Mouse (Mus musculus) thymus, adult 2 months (tissue): ENCODE results near the gene Tmc3. TPM values are rescaled to one million over a fixed set of nuclear protein-coding genes. Genes with fewer than 3 reads are reported as not detected.

ENCODE experiments used
- DNase-seq: peaks from one replicate; pipeline ENCODE4 v3.0.0; 2021
- H3K27ac ChIP-seq: fragments of 200-500 bp; 2 replicates; pipeline ENCODE4 v1.5.1; 2012; ENCODE audit warnings: low read length, control low read depth; ENCODE audit not compliant: control insufficient read depth, insufficient read depth
- H3K27me3 ChIP-seq: fragments of 200-500 bp; 2 replicates; pipeline ENCODE4 v1.6.1; 2012; ENCODE audit warnings: mild to moderate bottlenecking, low read length, moderate library complexity, mixed read lengths; ENCODE audit not compliant: control insufficient read depth, insufficient read depth
- H3K36me3 ChIP-seq: fragments of 200-500 bp; 2 replicates; pipeline ENCODE4 v1.6.1; 2012; ENCODE audit warnings: mild to moderate bottlenecking, low read length, moderate library complexity; ENCODE audit not compliant: control insufficient read depth, insufficient read depth
- H3K4me1 ChIP-seq: fragments of 200-500 bp; replicated peaks from 2 replicates; pipeline ENCODE4 v1.6.1; 2012; ENCODE audit warnings: low read length; ENCODE audit not compliant: control insufficient read depth, insufficient read depth
- H3K4me3 ChIP-seq: fragments of 200-500 bp; 2 replicates; pipeline ENCODE4 v1.5.1; 2012; ENCODE audit warnings: mild to moderate bottlenecking, low read length, control low read depth, moderate library complexity; ENCODE audit not compliant: control insufficient read depth, insufficient read depth
- CTCF ChIP-seq: fragments of 200-500 bp; IDR thresholded peaks from 2 replicates; pipeline ENCODE4 v1.5.1; 2012; ENCODE audit warnings: mild to moderate bottlenecking, control low read depth, low read length, moderate library complexity, borderline replicate concordance; ENCODE audit not compliant: control insufficient read depth, poor library complexity, insufficient read depth; ENCODE audit errors: extremely low read depth
- POLR2A ChIP-seq: fragments of 200-500 bp; IDR thresholded peaks from 2 replicates; pipeline ENCODE4 v1.6.1; 2012; ENCODE audit warnings: mild to moderate bottlenecking, low read length, control low read depth, moderate library complexity; ENCODE audit not compliant: control insufficient read depth, poor library complexity, insufficient read depth; ENCODE audit errors: extremely low read depth
- WGBS: fragments of 180-500 bp; shearing (Covaris S2); methylation state at CpG from one replicate; pipeline ENCODE4 v1.1.7; 2018; 5-methylcytosine and 5-hydroxymethylcytosine counted together
- polyA plus RNA-seq: library from polyadenylated mRNA; depleted of rRNA; stranded (reverse); fragments of >200 nt; gene quantifications from 2 replicates; pipeline ENCODE4 v1.2.3, GENCODE M21; 2012; rRNA removed

Gene Tmc3
- polyA plus RNA-seq, 1 experiment, result 0.54 TPM

- H3K27me3 ChIP-seq, result no peaks in the 10 kb centered on the region
- peak overlapping the region; percentile 95 for H3K27ac ChIP-seq
- 55% methylated on average over 3 of the region's 3 CpGs for WGBS
- no peak for DNase-seq
- no peak overlapping the region for H3K4me3 ChIP-seq
- H3K36me3 ChIP-seq, result no peaks in the 10 kb centered on the region
- TF ChIP-seq POLR2A (no peak), CTCF (no peak)
- H3K4me1 ChIP-seq, result peaks cover 38% of the 10 kb centered on the region
Observed at GRCm38 (mm10) chr7:83661763-83662162, 77.0 kb downstream of the Tmc3 start.

- H3K4me1 ChIP-seq, result peaks cover 37% of the 10 kb centered on the region
- TF ChIP-seq POLR2A, result no peak
- TF ChIP-seq CTCF, result no peak
- no peaks in the 10 kb centered on the region for H3K36me3 ChIP-seq
- no peak overlapping the region for H3K27ac ChIP-seq
- 86% methylated on average over 6 of the region's 6 CpGs for WGBS
- no peak for DNase-seq
- no peak overlapping the region for H3K4me3 ChIP-seq
- H3K27me3 ChIP-seq, result no peaks in the 10 kb centered on the region
Observed at GRCm38 (mm10) chr7:83662711-83663375, 78.1 kb downstream of the Tmc3 start.

GRCm38 (mm10) chr7:83666087-83666595, 81.4 kb downstream of the Tmc3 start:
- 96% methylated on average over 4 of the region's 4 CpGs for WGBS
- H3K36me3 ChIP-seq, result no peaks in the 10 kb centered on the region
- H3K27me3 ChIP-seq, result no peaks in the 10 kb centered on the region
- H3K4me3 ChIP-seq, result no peak overlapping the region
- H3K27ac ChIP-seq, result no peak overlapping the region
- TF ChIP-seq CTCF, result no peak
- H3K4me1 ChIP-seq, result peaks cover 18% of the 10 kb centered on the region
- no peak for DNase-seq

- Histone ChIP-seq H3K4me1 (peaks cover 5% of the 10 kb centered on the region), H3K27me3 (no peaks in the 10 kb centered on the region), H3K27ac (no peak overlapping the region), H3K4me3 (no peak overlapping the region), H3K36me3 (no peaks in the 10 kb centered on the region)
- WGBS, result 95% methylated on average over 5 of the region's 5 CpGs
- DNase-seq, result peak; percentile 0
- no peak for TF ChIP-seq CTCF
- TF ChIP-seq POLR2A, result no peak
Observed at GRCm38 (mm10) chr7:83667936-83668645, 83.4 kb downstream of the Tmc3 start.

GRCm38 (mm10) chr7:83668724-83669123, 84.0 kb downstream of the Tmc3 start:
- TF ChIP-seq POLR2A, result no peak
- no peak for TF ChIP-seq CTCF
- 68% methylated on average over 1 of the region's 1 CpGs for whole genome bisulfite sequencing
- no peaks in the 10 kb centered on the region for H3K27me3 ChIP-seq

GRCm38 (mm10) chr7:83671573-83671972, 86.8 kb downstream of the Tmc3 start:
- no peak for DNase-seq
- TF ChIP-seq POLR2A (no peak), CTCF (no peak)
- peaks cover 4% of the 10 kb centered on the region; the same call in 1 of the 2 replicates for H3K4me1 ChIP-seq
- no peaks in the 10 kb centered on the region for H3K27me3 ChIP-seq
- H3K36me3 ChIP-seq, result no peaks in the 10 kb centered on the region
- 97% methylated on average over 6 of the region's 6 CpGs for WGBS
- no peak overlapping the region for H3K4me3 ChIP-seq
- no peak overlapping the region for H3K27ac ChIP-seq

More at GRCm38 (mm10) chr7:83668724-83669123, 84.0 kb downstream of the Tmc3 start:
- Histone ChIP-seq H3K36me3 (no peaks in the 10 kb centered on the region), H3K27ac (no peak overlapping the region), H3K4me3 (no peak overlapping the region), H3K4me1 (peaks cover 4% of the 10 kb centered on the region; the same call in 1 of the 2 replicates)
- peak; percentile 56 for DNase-seq

Other genes starting within 250 kb of the Tmc3 start
- gene Stard5, start 47.0 kb downstream of the Tmc3 start, polyA plus RNA-seq, result 15.8 and 17.8 TPM in 2 replicates
- gene Il16, start 160.8 kb downstream of the Tmc3 start, polyA plus RNA-seq, result 162 and 171 TPM in 2 replicates
- gene Cfap161, start 210.0 kb downstream of the Tmc3 start, polyA plus RNA-seq, result 0.18 TPM in 1 of 2 replicates, not detected in the other